Comparison of ENCODE assay signal across 15 mouse cellular contexts in the genomic region with DNA sequence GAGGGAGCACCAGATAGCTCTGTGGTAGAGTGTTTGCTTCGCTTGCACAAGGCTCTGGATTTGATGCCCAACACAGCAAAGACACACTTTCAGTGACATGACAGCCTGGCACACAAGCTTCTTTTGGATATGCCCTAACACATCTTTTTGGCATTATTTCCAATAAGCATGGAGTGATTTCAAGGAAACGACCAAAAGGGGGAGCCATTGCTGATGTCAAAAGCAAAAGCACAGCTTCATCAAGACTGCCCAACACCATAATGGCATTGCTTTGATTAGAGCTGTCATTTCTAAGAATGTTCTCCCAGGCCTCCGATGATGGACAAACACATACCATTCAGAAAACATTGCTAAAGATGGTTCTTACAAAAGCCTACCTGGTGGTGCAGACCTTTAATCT. TPM values are rescaled to one million over a fixed set of nuclear protein-coding genes. Genes with fewer than 3 reads are reported as not detected.
DNase-seq lines count a peak whose midpoint lies in the region; ATAC-seq and TF ChIP-seq lines count a peak whose summit lies in the region.
"Had no signal": no experiment of that assay in that cellular context is flagged by ENCODE, and none has a peak within 500 bp of the region (broad histone marks: within the 10 kb centered on the region; RNA-seq: fewer than 3 reads in every experiment).

No protein-coding gene starts in this region.

- no peaks in the 10 kb centered on the region for H3K36me3 ChIP-seq in ES-Bruce4 (ENCODE audit: control insufficient read depth, insufficient read depth, low read length, poor library complexity, severe bottlenecking)
- H3K36me3 ChIP-seq: limb, embryonic 12.5 days had no signal

- no peak overlapping the region for H3K9ac ChIP-seq in ES-Bruce4 (ENCODE audit: low read depth, poor library complexity, severe bottlenecking)
- H3K9ac ChIP-seq: limb, embryonic 12.5 days had no signal

- TF ChIP-seq POLR2A in ES-Bruce4 (IDR thresholded peaks at IDR 0.05; ENCODE audit: insufficient read depth, low read length): no peak

- no peaks in the 10 kb centered on the region for H3K27me3 ChIP-seq in ES-Bruce4 (ENCODE audit: control insufficient read depth, insufficient read depth, low read length, poor library complexity, severe bottlenecking)
- H3K27me3 ChIP-seq: limb, embryonic 12.5 days had no signal

- H3K9me3 ChIP-seq in ES-Bruce4 (replicated peaks; ENCODE audit: control insufficient read depth, insufficient read depth, low read length, poor library complexity, severe bottlenecking): no peaks in the 10 kb centered on the region
- H3K9me3 ChIP-seq: limb, embryonic 12.5 days; megakaryocyte, embryonic 14.5 days had no signal

- TF ChIP-seq EP300 in ES-Bruce4 (IDR thresholded peaks at IDR 0.05; ENCODE audit: insufficient read depth, low read depth, low read length): no peak

- peak; percentile 22 to 34 for DNase-seq in cerebellum, postnatal 10 days
- DNase-seq in cerebellum, adult 8-10 months: no peak
- DNase-seq in layer of hippocampus, adult 2 months (ENCODE audit: low spot score in 2 of 2): no peak
- no peak for DNase-seq in layer of hippocampus, adult 9-10 months (ENCODE audit: low spot score)
- peak; percentile 27 for DNase-seq in induced T-regulatory cell, adult 2 months (ENCODE audit: low read depth)
- DNase-seq in natural killer cell, adult 2 months (ENCODE audit: low spot score in 2 of 2): no peak
- DNase-seq: adrenal gland, adult 2 months; cerebellum, adult 11-12 months; gastrocnemius, postnatal 36 days had no signal

- no peak overlapping the region for H3K4me3 ChIP-seq in layer of hippocampus, adult 2 months
- no peak overlapping the region for H3K4me3 ChIP-seq in ES-Bruce4 (ENCODE audit: low read depth, low read length)
- H3K4me3 ChIP-seq: limb, embryonic 12.5 days; megakaryocyte, embryonic 14.5 days had no signal

- no peak for ATAC-seq in erythroblast, adult 5-6 weeks (replicated peaks; ENCODE audit: low FRiP score, poor library complexity, severe bottlenecking)

- TF ChIP-seq CTCF in layer of hippocampus, adult 2 months (conservative IDR thresholded peaks at IDR 0.05): peak; percentile 53
- peak; percentile 7 for TF ChIP-seq CTCF in ES-Bruce4 (IDR thresholded peaks at IDR 0.05; ENCODE audit: low read depth, low read length)

- no peak overlapping the region for H3K27ac ChIP-seq in layer of hippocampus, adult 2 months
- H3K27ac ChIP-seq in ES-Bruce4 (ENCODE audit: insufficient read depth, low read length): no peak overlapping the region
- H3K27ac ChIP-seq: limb, embryonic 12.5 days had no signal

- no peaks in the 10 kb centered on the region for H3K4me1 ChIP-seq in ES-Bruce4 (ENCODE audit: control insufficient read depth, insufficient read depth, low read length)
- H3K4me1 ChIP-seq: limb, embryonic 12.5 days had no signal

RNA-seq across cellular contexts. Expression of gene Wnt8b, which starts 16.7 kb away (rescaled TPM):
- total RNA-seq in layer of hippocampus, adult 2 months (2021): under 1 TPM in 1 of 2 experiments, not detected in 1; 0.17 TPM
- polyA plus RNA-seq in ES-Bruce4 (2011; ENCODE audit: insufficient read depth, insufficient read length, low read depth, missing spikeins): not detected in 2 replicates
- not detected in 2 replicates for total RNA-seq in erythroblast, adult 5-6 weeks (2015; ENCODE audit: low replicate concordance)
- total RNA-seq in erythroblast, adult 5-6 weeks (2017; ENCODE audit: low replicate concordance): not detected in 2 replicates
- total RNA-seq: gastrocnemius, postnatal 36 days; hematopoietic stem cell, adult 5-6 weeks; layer of hippocampus, adult 8-10 months had no signal
- polyA plus RNA-seq: limb, embryonic 12.5 days had no signal

Comparison
In these comparisons a context has a peak if more than half of its experiments do, and no peak if none do; other contexts are left out.
1. DNase-seq: peak in cerebellum, postnatal 10 days (2 of 2) and induced T-regulatory cell, adult 2 months (single experiment); none in cerebellum, adult 8-10 months (single experiment), layer of hippocampus, adult 2 months (0 of 2), layer of hippocampus, adult 9-10 months (single experiment) and natural killer cell, adult 2 months (0 of 2).